Mouse (Mus musculus): ENCODE results near the gene Pcsk7. TPM values are rescaled to one million over a fixed set of nuclear protein-coding genes. Genes with fewer than 3 reads are reported as not detected.

The Pcsk7 gene
- polyA plus RNA-seq (2012; rRNA removed): 72.8 and 85.1 TPM in 2 replicates

GRCm38 (mm10) chr9:45906355-45907077 lies at the start of gene Pcsk7, which contains the start of gene Rnf214:
Gene Pcsk7, plus strand, starts transcription at chr9:45906497.
Gene Rnf214, minus strand, starts transcription at chr9:45906911.
- peaks cover 8% of the 10 kb centered on the region for H3K4me1 ChIP-seq (replicated peaks; ENCODE audit: control insufficient read depth, insufficient read depth, low read length)
- peak within 1 kb of the TSS; percentile 77 for H3K27ac ChIP-seq (ENCODE audit: control insufficient read depth, insufficient read depth, low read length)
- peak; percentile 49 for TF ChIP-seq POLR2A (IDR thresholded peaks at IDR 0.05; ENCODE audit: control insufficient read depth, extremely low read depth, insufficient read depth, low read length, poor library complexity)
- peak; percentile 99 for TF ChIP-seq CTCF (IDR thresholded peaks at IDR 0.05; ENCODE audit: borderline replicate concordance, control insufficient read depth, extremely low read depth, insufficient read depth, low read length, poor library complexity)
- H3K36me3 ChIP-seq (ENCODE audit: control insufficient read depth, insufficient read depth, low read length): peaks cover 18% of the 10 kb centered on the region
- no peaks in the 10 kb centered on the region for H3K27me3 ChIP-seq (ENCODE audit: control insufficient read depth, insufficient read depth, low read length)
- H3K4me3 ChIP-seq (ENCODE audit: control insufficient read depth, insufficient read depth, low read length): peak within 1 kb of the TSS; percentile 90
- 1% methylated on average over 80 of the region's 80 CpGs for WGBS
- DNase-seq: peak; percentile 91

GRCm38 (mm10) chr9:45859364-45859763 lies 46.9 kb upstream of the Pcsk7 start:
- no peak overlapping the region for H3K27ac ChIP-seq (ENCODE audit: control insufficient read depth, insufficient read depth, low read length)
- DNase-seq: no peak
- no peak for TF ChIP-seq POLR2A (IDR thresholded peaks at IDR 0.05; ENCODE audit: control insufficient read depth, extremely low read depth, insufficient read depth, low read length, poor library complexity)
- 0 out of 2 replicates have a peak, but pooled peaks have one; percentile 16 for TF ChIP-seq CTCF (IDR thresholded peaks at IDR 0.05; ENCODE audit: borderline replicate concordance, control insufficient read depth, extremely low read depth, insufficient read depth, low read length, poor library complexity)
- H3K27me3 ChIP-seq (ENCODE audit: control insufficient read depth, insufficient read depth, low read length): no peaks in the 10 kb centered on the region
- peaks cover 18% of the 10 kb centered on the region for H3K36me3 ChIP-seq (ENCODE audit: control insufficient read depth, insufficient read depth, low read length)
- no peak overlapping the region for H3K4me3 ChIP-seq (ENCODE audit: control insufficient read depth, insufficient read depth, low read length)
- 96% methylated on average over 10 of the region's 10 CpGs for WGBS
- 0 out of 2 replicates have a peak, but pooled peaks cover 2% of the 10 kb centered on the region for H3K4me1 ChIP-seq (replicated peaks; ENCODE audit: control insufficient read depth, insufficient read depth, low read length)

DNA sequence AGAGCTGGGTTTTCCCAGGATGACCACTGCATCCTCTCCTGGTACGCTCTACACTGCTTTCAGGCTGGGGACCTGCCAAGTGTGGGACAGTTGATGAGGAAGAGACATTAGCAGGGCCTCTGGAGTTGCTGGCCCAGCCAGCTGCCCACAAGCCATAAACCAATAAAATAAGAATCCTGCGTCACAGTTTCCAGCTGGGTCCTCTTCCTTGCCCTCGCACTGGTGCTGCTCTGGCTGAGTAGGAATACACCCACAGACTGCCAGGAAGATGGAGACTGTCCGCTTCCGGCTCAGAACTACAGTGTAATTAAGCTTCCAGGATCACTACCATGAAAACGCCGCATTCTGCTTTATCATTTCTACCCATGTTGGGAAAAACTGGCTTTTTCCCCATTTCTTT lies 44.5 kb upstream of the Pcsk7 start:
- Histone ChIP-seq H3K4me1 (replicated peaks; ENCODE audit: control insufficient read depth, insufficient read depth, low read length) (no peaks in the 10 kb centered on the region), H3K27ac (ENCODE audit: control insufficient read depth, insufficient read depth, low read length) (no peak overlapping the region), H3K27me3 (ENCODE audit: control insufficient read depth, insufficient read depth, low read length) (no peaks in the 10 kb centered on the region), H3K36me3 (ENCODE audit: control insufficient read depth, insufficient read depth, low read length) (peaks cover 30% of the 10 kb centered on the region), H3K4me3 (ENCODE audit: control insufficient read depth, insufficient read depth, low read length) (no peak overlapping the region)
- TF ChIP-seq CTCF (IDR thresholded peaks at IDR 0.05; ENCODE audit: borderline replicate concordance, control insufficient read depth, extremely low read depth, insufficient read depth, low read length, poor library complexity) (no peak), POLR2A (IDR thresholded peaks at IDR 0.05; ENCODE audit: control insufficient read depth, extremely low read depth, insufficient read depth, low read length, poor library complexity) (no peak)
- no peak for DNase-seq
- 96% methylated on average over 7 of the region's 7 CpGs for WGBS

DNA sequence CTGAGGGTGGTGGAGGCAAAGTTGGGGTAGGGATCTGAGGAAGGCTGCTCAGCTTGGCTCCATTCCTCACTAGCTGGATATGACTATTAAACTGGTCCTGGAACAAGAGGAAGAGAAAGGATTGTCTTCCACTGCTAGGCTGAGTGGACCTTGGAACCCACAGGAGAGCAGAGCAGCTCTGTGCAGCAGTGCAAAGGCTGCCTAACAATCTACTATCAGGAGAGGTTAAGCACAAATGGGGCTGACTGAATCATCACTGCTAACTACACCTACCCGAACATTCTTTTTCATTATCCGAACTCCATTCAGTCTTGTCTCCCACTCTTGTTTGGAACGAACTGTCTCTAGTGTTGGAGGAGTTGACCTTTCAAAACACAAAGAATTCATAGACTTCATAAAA lies 37.1 kb upstream of the Pcsk7 start:
- no peak overlapping the region for H3K4me3 ChIP-seq (ENCODE audit: control insufficient read depth, insufficient read depth, low read length)
- no peaks in the 10 kb centered on the region for H3K4me1 ChIP-seq (replicated peaks; ENCODE audit: control insufficient read depth, insufficient read depth, low read length)
- no peak overlapping the region for H3K27ac ChIP-seq (ENCODE audit: control insufficient read depth, insufficient read depth, low read length)
- no peaks in the 10 kb centered on the region for H3K27me3 ChIP-seq (ENCODE audit: control insufficient read depth, insufficient read depth, low read length)
- peaks cover 67% of the 10 kb centered on the region for H3K36me3 ChIP-seq (ENCODE audit: control insufficient read depth, insufficient read depth, low read length)
- no peak for DNase-seq
- 100% methylated on average over 3 of the region's 3 CpGs for WGBS
- no peak for TF ChIP-seq POLR2A (IDR thresholded peaks at IDR 0.05; ENCODE audit: control insufficient read depth, extremely low read depth, insufficient read depth, low read length, poor library complexity)
- no peak for TF ChIP-seq CTCF (IDR thresholded peaks at IDR 0.05; ENCODE audit: borderline replicate concordance, control insufficient read depth, extremely low read depth, insufficient read depth, low read length, poor library complexity)

DNA sequence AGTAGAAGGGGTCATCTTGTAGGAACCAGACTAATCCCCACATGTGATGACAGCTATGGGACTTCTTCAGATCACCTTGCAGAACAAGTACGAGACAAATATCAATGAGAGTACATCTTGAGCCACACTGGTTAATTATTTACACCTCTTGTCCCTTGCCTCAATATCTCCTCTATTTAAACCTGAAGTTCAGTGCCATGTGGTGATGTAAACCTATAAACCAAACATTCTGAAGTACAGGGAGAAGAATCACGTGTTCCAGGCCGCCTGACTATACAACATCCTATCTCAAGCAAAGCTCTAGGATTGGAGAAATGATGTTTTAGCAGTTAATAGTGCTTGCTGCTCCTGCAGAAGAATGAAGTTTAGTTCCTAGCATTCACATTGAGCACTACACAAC lies 36.0 kb upstream of the Pcsk7 start:
- TF ChIP-seq CTCF (IDR thresholded peaks at IDR 0.05; ENCODE audit: borderline replicate concordance, control insufficient read depth, extremely low read depth, insufficient read depth, low read length, poor library complexity) (no peak), POLR2A (IDR thresholded peaks at IDR 0.05; ENCODE audit: control insufficient read depth, extremely low read depth, insufficient read depth, low read length, poor library complexity) (no peak)
- WGBS: 98% methylated on average over 3 of the region's 3 CpGs
- no peaks in the 10 kb centered on the region for H3K27me3 ChIP-seq (ENCODE audit: control insufficient read depth, insufficient read depth, low read length)
- DNase-seq: no peak
- H3K36me3 ChIP-seq (ENCODE audit: control insufficient read depth, insufficient read depth, low read length): peaks cover 65% of the 10 kb centered on the region
- no peaks in the 10 kb centered on the region for H3K4me1 ChIP-seq (replicated peaks; ENCODE audit: control insufficient read depth, insufficient read depth, low read length)
- H3K4me3 ChIP-seq (ENCODE audit: control insufficient read depth, insufficient read depth, low read length): no peak overlapping the region
- H3K27ac ChIP-seq (ENCODE audit: control insufficient read depth, insufficient read depth, low read length): no peak overlapping the region

GRCm38 (mm10) chr9:45877928-45878327 lies 28.4 kb upstream of the Pcsk7 start:
- Histone ChIP-seq H3K27ac (ENCODE audit: control insufficient read depth, insufficient read depth, low read length) (no peak overlapping the region), H3K36me3 (ENCODE audit: control insufficient read depth, insufficient read depth, low read length) (peaks cover 19% of the 10 kb centered on the region), H3K27me3 (ENCODE audit: control insufficient read depth, insufficient read depth, low read length) (no peaks in the 10 kb centered on the region), H3K4me3 (ENCODE audit: control insufficient read depth, insufficient read depth, low read length) (no peak overlapping the region), H3K4me1 (replicated peaks; ENCODE audit: control insufficient read depth, insufficient read depth, low read length) (no peaks in the 10 kb centered on the region)
- TF ChIP-seq POLR2A (IDR thresholded peaks at IDR 0.05; ENCODE audit: control insufficient read depth, extremely low read depth, insufficient read depth, low read length, poor library complexity): no peak
- DNase-seq: peak; percentile 28
- WGBS: 85% methylated on average over 2 of the region's 2 CpGs

Data from thymus, adult 2 months (tissue).